Mouse (Mus musculus) stomach, postnatal 0 days (tissue): ENCODE data around the gene Ankrd39.

Source experiments
- CTCF ChIP-seq: IDR thresholded peaks from 2 replicates; pipeline ENCODE4 v1.5.1; 2016; ENCODE audit warnings: antibody characterized with exemption, low read depth, mild to moderate bottlenecking, moderate library complexity
- EP300 ChIP-seq: optimal IDR thresholded peaks from 2 replicates; pipeline ENCODE3; 2016; ENCODE audit warnings: antibody characterized with exemption

DNA sequence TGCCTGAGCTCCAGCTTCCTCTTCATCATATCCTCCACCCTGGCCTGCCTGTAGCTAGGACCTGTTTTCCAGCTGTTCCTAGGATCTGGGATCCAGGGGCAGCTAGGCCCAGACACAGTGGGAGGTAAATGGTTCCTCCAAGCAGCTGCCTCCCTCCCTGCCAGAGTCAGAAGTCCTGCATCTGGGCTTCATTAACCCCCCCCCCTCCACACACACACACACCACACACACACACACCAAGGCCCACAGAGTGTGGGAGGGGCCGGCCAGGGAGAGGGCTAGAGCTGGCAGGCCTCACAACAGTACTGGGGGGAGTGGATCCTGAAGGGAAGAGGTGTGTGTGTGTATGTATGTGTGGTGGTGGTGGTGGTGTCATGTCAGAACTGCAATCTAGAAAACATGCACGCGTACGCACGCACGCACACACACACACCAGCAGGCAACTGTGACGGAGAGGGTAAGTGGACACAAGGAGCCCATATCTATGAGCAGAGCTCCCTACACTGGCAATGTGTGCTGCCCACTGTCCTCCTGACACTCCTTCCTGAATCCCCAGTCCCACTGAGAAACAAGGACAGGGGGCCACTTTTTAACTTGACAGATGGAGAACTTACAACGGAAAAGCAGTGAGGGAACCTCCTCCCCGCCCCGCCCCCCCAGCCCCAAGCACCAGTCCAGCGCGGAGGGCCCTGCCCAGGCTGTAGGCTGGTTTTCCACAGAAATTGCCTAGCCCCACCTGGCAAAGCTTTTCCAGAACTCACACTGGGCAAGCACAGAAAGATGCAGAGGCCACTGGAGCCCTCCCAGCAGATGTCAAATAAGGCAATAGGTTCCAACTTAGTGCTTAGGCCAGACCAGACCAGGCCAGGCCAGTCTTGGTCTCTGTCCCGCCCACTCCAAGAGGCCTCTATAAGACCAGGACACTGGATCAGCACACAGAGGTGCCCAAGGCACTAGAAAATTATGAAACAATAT, 41.5 kb upstream of the Ankrd39 start:
- no peak for TF ChIP-seq CTCF
- TF ChIP-seq EP300: no peak
